Mouse (Mus musculus) spleen, adult 18-20 months (tissue): ENCODE data around the gene Trim56.
A peak's percentile ranks its signal among the peaks of the same experiment; 100 is the strongest.
"Not testable (repeated sequence)": the region's sequence is repeated elsewhere in the genome, so short reads cannot be mapped to it uniquely, and the experiment has no call there.

Experiments
- DNase-seq, 2 experiments: peaks; one replicate each; pipeline ENCODE4 v3.0.0; 2022; ENCODE audit warnings: mixed read lengths in 2 of 2

Gene Trim56

DNA sequence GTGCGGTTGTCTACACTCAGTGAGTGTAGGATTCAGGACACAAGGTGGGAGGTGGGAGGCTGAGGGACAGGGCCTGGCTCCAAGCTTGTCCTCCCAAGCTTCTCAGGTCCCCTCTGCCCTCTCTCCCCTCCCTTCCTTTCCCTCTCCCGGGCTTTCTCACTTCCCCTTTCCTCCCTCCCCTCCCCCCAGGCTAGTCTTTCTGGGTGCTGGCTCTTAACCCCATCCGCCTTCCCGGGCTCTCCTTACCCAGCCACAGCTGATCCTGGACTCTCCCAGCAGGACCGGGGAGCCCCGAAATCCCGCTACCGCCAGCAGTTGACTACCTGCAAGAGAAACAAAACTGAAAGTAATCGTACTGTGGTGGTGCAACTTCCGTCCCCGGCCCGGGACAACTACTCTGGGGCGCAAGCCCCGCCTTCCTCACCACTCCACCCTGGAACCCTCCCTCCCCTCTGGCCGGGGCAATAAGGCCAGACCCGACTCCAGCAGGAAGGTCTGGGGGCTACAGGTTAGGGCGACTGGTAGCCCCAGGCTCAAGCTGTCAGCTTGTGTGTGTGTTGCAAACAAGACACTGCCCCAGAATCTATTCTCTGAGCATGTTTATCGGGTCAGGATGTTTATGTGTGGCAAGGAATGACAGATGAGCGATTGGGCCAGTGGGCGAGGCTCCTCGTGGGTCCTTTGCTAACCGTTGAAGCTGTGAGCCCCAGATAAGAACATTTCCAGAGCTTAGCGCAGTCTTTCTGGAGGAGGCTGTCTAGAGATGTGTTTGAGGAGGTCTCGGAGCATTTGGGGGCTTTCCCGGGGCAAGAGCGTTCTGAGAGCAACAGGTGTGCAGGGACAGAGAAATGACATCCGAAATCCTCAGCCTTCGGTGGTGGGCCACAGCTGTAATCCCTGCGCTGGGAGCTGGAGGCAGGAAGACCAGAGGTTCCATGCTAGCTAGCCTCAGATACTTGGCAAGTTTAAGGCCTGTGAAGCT, at the start of gene Trim56:
Gene Trim56, minus strand, starts transcription at position 344 of the 982 bp plus-strand sequence.
- peak; percentile 75 to 83 for DNase-seq

DNA sequence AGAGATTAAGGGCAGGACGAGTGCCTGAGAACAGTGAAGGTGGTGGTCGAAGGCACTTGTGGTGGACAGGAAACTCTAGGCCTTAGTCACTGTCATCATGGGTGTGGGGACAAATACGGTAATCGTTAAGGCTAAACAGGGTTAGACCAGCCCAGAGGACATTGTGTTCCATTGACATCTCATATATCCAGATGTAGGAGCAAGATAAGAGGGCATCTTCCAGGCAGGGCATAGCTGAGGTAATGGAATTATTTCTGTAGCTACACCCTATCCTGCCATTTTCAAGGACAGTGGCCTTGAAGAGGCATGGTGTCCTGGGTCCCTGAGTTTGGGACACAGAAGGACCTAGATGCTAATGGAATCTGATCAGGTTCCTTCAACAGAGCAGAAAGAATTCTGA, 45.8 kb upstream of the Trim56 start:
- no peak for DNase-seq

DNA sequence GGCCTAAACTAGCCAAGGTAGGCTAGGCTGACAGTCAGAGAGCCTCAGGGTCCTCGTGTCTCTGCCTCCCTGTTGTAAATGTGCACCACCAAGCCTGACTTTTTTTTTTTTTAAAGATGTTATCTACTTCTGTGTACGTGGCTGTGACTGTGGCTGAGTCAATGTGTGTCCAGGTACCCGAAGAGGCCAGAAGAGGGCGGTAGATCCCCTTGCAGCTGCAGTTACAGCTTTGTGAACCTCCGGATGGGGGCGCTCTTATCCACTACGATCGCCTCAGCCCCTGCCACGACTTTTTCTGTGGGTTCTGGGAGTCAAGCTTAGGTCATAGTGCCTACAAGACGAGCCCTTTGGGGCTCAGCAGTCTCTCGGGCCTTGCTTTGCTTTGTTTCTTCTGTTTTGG, 43.5 kb upstream of the Trim56 start:
- DNase-seq: peak; percentile 43 to 71

DNA sequence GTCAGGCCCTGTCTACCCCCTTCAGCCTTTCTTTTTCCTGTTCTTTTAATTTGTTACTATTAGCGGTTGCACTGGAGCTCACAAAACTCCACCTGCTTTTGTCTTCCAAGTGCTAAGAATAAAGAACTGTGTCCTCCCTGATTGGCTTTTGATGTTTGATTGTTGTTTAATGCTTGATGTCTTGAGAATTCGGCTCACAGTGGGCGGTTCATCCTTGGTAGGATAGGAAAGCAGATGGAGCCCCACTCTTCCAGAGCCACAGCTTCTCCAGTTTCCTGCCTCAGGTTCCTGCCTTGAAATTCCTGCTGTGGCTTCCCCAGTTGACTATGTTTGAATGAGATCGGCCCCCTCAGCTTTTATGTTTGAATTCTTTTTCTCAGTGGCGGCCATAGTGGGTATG, 37.3 kb upstream of the Trim56 start:
- no peak for DNase-seq

DNA sequence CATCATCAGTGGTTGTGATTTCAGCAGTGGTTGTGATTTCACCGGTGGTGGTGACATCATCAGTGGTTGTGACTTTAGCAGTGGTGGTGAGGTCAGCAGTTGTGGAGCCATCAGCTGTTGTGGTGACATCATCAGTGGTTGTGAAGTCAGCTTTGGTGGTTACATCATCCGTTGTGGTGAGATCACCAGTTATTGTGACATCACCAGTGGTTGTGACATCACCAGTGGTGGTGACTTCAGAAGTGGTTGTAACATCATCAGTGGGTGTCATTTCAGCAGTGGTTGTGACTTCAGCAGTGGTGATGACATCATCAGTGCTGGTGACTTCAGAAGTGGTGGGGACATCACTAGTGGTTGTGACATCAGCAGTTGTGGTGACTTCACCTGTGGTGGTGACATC, 36.6 kb upstream of the Trim56 start:
- DNase-seq: no peak

DNA sequence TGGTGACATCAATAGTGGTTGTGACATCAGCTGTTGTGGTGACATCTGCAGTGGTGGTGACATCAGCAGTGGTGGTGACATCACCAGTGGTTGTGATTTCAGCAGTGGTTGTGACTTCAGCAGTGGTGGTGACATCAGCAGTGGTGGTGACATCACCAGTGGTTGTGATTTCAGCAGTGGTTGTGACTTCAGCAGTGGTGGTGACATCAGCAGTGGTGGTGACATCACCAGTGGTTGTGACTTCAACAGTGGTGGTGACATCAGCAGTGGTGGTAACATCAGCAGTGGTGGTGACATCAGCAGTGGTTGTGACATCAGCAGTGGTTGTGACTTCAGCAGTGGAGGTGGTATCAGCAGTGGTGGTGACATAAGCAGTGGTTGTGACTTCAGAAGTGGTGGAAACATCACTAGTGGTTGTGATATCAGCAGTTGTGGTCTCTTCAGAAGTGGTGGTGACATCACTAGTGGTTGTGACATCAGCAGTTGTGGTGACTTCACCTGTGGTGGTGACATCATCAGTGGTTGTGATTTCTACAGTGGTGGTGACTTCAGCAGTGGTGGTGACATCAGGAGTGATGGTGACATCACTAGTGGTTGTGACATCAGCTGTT, 33.4 kb upstream of the Trim56 start, which contains the start of gene Muc3:
Gene Muc3, minus strand, starts transcription at position 51 of the 611 bp plus-strand sequence.
- DNase-seq: not testable (repeated sequence)

DNA sequence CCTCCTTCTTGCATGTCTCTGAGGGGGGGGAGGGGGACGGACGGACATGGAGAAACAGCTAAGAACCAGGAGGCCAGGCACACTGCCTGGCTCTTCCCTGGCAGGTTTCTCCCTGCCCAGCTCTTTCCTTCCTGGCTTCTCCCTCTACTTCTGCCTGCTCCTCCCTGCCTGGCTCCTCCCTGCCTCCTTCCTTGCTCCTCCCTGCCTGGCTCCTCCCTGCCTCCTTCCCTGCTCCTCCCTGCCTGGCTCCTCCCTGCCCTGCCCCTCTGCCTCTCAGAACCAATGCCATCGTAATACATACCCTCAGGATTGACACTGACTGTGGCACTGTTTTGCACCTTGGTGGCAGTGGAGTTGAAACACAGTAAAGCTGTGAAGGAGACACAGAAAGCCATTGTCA, 24.8 kb upstream of the Trim56 start:
- DNase-seq: no peak

DNA sequence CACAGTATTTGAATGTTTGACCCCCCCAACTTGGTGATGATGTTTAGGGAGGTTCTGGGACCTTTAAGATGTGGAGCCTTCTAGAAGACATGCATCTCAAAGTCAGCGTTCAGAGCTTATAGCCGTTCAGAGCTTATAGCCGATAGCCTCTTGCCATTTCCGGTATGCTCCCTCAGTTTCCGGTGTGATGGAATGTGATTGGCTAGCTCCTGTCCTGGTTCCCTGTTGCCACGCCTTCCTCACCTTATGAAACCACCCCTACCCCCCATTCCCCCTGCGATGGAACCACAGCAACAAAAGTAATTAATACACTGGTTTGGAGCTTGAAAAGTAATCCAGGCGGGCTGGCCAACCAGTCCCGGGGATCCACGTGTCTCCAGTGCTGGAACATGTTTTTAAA, 23.0 kb upstream of the Trim56 start:
- DNase-seq: no peak

DNA sequence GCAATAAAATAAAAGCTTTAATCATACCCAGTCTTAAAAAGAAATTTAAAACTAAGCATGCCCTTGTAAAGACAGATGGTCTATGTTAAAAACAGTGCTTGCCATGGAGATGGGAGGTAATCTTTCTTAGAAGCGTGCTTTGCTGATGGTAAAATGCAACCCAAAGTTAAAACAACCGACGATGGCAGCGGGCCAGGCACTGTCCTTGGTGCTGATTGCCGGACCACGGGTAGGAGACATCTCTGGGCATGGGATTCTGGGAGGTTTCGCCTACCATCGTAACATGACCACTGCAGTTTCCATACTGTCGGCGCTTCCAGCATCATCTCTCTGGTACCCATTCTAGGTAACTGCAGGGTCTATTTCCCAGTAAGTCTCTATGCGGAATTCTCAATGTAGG, 18.9 kb upstream of the Trim56 start:
- DNase-seq: no peak

DNA sequence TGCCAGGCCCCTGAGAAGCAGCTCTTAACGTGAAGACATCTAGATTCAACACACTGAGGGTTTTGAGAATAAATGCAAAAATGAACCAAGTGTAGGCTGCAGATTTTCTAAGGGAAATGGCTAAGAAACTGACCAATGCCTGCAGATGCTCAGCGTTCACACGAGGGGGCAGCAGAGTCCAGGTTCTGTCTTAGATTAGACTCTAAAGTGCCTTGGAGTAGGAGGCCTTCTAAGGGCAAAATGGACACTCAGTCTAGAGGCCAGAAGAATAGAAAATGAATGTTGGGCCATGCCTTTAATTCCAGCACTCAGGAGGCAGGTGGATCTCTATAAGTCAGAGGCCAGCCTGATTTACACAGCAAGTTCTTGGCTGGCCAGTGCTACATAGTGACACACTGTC, 15.5 kb upstream of the Trim56 start:
- DNase-seq: peak in 1 of 2 experiments; percentile 30

DNA sequence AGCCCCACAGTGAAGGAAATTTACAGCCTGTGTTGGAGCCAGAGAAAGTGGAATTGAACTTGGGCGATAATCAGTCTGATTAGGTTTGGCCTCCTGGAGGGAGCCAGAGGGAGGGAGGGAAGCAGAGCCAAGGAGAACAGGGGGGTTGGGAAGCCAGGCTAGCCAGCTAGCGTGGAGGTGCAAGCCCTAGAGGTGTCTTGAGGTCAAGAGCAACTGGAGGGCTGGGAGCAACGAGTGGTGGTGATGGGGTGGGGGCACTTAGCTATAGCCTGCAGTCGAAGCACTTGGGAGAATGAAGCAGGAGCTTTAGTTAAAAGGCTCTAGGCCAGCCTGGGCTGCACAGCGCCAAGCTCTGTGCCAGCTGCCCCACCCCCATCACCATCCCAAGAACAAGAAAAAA, 13.3 kb upstream of the Trim56 start:
- DNase-seq: no peak

DNA sequence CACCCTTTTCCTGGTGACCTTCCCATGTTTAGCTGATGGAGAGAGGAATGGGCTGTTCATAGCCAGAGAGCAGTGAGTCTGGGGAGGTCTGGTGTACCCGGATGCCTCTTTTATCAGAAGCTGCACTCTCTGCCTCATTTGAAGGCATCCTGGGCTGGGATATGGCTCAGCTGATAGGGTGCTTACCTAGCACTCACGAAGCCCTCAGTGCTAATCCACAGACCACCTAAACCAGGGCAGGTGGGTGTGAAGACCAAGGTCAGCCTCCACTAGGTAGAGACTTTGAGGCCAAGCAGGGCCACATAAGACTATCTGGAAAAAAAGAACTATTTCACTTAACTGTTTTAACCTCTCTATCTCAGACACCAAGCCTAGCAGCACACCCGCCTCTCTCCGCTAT, 7.5 kb upstream of the Trim56 start:
- no peak for DNase-seq

DNA sequence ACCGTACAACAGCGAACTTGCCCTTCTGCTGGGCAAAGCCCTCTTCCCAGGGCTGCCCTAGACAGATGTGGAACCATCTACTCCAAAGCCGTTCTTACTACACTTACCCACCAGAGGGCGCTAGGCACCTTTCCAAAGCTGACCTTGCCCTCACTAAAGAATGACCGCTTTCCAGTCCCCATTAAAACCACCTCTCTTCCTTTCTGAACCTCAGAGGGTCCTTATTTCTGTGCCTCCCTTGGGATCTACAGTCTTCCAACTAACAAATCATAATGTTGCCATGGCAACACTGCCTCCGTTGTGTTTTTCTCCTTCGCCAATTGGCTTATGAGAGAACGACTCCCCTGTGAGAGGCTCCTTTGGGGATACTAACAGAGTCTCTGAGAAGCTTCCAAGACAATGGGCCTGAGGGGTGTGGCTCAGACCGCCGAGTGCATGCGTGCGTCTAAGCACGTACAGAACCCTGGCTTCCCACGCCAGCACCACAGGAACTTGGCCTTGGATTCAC, 6.7 kb upstream of the Trim56 start:
- DNase-seq: peak; percentile 32 to 70

DNA sequence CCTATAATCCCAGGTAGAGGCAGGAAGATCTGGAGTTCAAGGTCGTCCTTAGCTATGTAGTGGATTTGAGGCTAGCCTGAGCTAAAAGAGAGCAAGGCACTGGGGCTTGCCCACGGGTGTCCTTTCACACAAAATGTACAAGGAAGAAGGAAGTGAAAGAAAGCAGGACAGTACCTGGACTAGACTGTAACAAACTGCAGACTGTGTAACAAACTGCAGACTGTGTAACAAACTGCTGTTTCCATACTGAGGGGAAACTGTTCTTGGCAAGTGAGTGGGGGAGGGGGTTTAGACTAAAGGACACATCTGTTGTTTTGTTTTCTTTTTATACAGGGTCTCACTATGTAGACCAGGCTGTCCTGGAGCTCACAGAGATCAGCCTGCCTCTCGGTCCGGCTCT, 5.3 kb upstream of the Trim56 start:
- DNase-seq: no peak

DNA sequence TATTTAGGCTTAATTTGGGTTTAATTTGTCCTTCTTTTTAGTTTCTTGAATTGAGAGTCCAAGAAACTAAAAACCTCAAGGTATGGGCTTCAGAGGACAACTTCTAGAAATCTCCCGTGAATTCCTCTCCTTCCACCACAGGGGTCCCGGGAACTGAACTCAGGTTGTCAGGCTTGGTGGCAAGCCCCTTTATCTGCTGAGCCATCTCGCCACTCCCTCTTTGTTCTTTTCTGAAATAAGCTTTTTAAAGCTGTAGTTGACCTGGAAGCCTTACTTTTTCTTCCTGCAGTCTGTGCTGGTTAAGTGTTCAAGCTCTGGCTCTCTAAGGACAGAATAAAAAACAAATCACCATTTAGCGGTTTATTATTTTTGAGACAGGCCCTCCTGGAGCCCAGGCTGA, 2.9 kb upstream of the Trim56 start:
- DNase-seq: no peak

DNA sequence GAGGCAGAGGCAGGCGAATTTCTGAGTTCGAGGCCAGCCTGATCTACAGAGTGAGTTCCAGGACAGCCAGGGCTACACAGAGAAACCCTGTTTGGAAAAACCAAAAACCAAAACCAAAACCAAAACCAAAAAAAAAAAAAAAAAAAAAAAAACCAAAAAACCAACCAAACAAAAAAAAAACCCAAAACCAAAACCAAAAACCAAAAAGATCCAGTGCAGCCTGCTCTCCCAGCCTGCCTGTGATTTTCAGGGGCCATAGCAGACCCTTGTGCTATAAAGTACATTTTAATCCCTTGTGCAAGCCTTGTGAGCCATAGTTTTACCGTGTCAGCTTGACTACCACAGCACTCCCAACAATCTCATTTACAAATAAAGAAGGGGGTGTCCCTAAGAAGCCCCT, 2.0 kb upstream of the Trim56 start:
- DNase-seq: not testable (repeated sequence)

DNA sequence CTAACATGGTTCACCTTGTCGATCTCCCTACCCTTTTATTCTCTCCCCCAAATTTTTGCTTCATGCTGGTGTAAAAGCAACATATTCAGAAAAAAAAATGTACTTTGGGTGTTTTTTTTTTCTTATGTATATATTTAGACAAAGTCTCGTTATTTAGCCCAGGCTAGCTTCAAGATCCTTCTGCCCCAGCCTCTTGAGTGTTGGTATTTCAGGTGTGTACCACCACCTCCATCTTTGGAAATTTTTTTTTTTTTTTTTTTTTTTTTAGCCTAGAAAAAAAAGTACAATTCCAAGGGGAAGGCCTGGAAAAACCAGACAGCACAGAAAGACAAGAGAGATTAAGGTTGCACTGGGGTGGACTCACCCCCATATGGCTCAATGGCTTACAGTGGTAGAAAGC, 978 bp upstream of the Trim56 start:
- DNase-seq: no peak

DNA sequence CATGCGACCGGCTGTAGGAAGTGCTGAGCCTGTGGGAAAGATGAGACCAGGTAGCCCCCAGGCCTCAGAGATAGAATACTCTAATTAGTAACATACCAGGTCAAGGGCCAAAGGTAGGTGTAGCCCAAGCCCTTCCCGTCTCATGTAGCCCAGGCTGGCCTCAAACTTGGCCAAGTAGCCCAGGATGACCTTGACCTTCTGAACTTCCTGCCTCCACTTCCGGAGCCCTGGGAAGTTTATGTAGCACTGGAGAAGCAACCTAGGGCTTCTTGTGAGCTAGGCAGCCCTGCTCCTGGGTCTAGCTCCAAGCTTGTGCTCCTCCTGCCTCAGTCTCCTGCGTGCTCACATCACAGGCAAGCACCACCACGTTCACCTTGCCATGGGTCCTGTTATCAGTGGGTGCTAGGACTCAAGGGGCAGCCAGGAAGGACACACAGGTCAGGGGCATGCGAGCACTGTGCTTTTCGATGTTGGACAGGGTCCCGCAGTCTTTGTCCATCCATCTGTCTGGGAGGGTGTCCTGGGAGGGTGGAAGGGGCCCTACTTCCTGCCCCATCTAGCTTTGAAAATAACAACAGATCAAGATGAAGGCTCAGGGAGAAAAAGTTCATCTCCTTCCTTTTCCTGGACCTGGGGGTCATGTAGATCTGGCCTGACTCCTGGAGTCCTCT, 983 bp downstream of the Trim56 start:
- no peak for DNase-seq

DNA sequence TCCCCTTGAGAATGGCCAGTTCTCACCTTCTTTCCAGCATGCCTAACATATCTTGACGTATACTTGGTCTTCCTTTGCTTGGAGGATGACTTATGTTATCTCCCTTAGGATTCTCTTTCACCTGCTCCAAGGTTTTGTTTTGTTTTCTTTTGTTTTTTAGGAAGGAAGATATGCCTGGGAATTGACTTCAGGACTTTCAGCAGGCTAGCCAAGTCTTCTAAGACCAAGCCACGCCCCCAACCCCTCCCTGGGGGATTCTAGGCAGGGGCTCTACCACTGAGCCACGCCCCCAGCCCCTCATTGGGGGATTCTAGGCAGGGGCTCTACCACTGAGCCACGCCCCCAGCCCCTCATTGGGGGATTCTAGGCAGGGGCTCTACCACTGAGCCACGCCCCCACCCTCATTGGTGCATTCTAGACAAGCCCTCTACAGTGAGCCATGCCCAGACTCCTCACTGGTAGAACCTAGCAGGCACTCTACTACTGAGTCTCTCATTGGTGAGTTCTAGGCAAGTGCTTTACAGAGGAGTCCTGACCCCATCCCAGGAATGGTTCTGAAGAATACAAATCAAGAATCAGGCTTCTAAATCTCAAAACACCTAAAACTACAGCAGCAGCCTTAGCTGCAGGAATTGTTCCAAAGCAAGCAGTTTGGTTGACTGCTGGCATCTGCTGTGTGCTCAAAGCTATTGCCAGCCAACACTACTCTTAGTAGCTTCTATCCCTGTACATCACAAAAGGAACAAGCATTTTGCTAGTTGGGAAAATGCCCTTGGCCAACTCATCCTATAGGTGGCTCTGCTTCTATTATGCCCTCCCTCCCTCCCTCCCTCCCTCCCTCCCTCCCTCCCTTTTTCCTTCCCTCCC, 4.2 kb downstream of the Trim56 start:
- DNase-seq: no peak

DNA sequence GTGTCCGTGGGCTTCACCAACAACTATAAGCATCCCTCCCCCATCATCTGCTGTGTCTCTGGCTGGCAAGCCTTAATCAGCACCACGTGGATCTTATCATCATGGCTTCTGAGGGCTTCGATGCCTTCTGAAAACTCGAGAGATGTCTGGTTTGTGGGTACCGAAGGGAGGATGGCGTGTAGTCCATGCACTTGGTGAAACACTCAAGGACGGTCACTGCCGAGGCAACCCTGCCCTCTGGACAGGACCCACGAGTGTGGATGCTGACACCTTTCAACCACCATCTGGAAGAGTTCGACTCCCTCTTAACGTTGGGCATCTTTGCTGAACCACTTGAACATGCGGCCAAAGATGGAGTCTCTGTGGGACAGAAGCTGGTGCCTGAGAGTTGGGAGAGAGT, 5.1 kb downstream of the Trim56 start:
- no peak for DNase-seq

DNA sequence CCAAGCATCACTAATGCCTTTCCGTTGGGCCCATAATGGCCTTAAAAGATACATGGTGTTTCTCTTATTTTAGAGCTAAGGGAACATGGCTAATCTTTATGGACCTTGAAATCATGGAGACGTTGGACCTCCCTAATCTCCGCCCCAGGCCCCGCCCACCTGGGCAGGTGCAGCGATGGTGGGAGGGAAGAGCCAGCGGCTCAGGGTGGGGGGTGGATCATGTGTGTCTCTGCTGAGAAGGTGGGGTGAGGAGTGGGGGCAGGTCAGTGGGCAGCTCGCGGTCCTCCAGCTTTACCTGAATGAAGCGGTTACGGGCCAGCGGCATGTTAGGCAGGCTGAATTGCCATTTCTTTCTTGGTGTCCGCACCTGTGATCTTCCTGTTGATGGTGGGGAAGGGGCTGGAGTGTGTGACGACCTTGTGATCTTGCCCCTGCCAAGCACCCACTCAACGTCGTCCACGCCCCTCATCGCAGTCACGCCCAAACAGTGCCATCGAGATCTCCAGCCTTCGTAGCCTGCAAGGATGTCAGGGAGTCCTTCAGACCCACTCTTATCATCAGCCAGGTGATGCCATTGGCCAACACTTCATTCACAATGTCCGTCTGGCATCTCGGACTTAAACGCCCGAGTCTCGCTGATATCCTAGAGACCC, 5.9 kb downstream of the Trim56 start:
- DNase-seq: no peak

DNA sequence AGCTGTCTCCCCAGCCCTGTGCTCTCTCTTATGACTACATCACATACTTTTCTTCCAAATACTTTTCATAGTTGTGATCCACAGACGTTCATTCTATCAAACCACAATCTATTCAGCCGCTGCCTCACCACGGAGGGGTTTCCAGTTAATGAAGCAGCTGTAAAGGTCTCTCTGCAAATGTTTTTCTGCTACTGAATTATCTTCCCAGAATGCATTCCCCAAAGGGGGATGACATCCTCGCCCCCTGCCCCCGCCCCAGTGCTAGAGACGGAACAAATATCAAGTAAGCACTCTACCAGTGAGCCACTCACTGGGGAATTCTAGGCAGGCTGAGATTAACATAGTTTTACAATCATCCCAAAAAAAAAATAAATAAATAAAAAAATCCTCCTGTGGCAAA, 7.9 kb downstream of the Trim56 start:
- DNase-seq: no peak
